Mouse (Mus musculus) liver, adult 2 months (tissue): ENCODE data around the gene Efnb1.

Experiments used
- CTCF ChIP-seq: fragments of 200-500 bp; IDR thresholded peaks from 2 replicates; pipeline ENCODE4 v1.5.1; 2011; ENCODE audit warnings: low read depth, low read length, control low read depth
- POLR2A ChIP-seq: fragments of 200-500 bp; IDR thresholded peaks from 2 replicates; pipeline ENCODE4 v1.6.1; 2011; ENCODE audit warnings: low read length, control low read depth; ENCODE audit not compliant: insufficient read depth; ENCODE audit errors: extremely low read depth

- TF ChIP-seq CTCF (no peak), POLR2A (no peak)
These were observed 16.4 kb upstream of the Efnb1 start for GRCm38 (mm10) chrX:99119510-99119909.
